In genomic region chr16:90385326-90385687, GRCm38 (mm10) we compare ENCODE assay signal across 8 mouse cellular contexts. TPM values are rescaled to one million over a fixed set of nuclear protein-coding genes. Genes with fewer than 3 reads are reported as not detected.
DNase-seq lines count a peak whose midpoint lies in the region; ATAC-seq and TF ChIP-seq lines count a peak whose summit lies in the region.

No protein-coding gene starts in this region.

- no peak for TF ChIP-seq CTCF in lung, embryonic 14.5 days (IDR thresholded peaks at IDR 0.05; ENCODE audit: low read depth)
- TF ChIP-seq CTCF in small intestine, adult 2 months (IDR thresholded peaks at IDR 0.05; ENCODE audit: extremely low read depth, insufficient read length, insufficient replicate concordance, low read depth, low read length), result no peak

- no peak for TF ChIP-seq POLR2A in small intestine, adult 2 months (IDR thresholded peaks at IDR 0.05; ENCODE audit: low read depth, low read length)

- H3K9me3 ChIP-seq in lung, embryonic 14.5 days (ENCODE audit: low read depth, low read length), result no peaks in the 10 kb centered on the region
- H3K9me3 ChIP-seq in limb, embryonic 12.5 days, result 0 out of 2 replicates have a peak, but pooled peaks cover 7% of the 10 kb centered on the region

- no peak for ATAC-seq in lung, embryonic 14.5 days (ENCODE audit: insufficient read depth)
- no peak; the same call in 1 of the 2 replicates for ATAC-seq in limb, embryonic 12.5 days (ENCODE audit: insufficient number of reproducible peaks, insufficient read depth, low FRiP score, low TSS enrichment, low read depth)

- under 1% methylated on average over 16 of the region's 16 CpGs for WGBS in lung, embryonic 14.5 days
- under 1% methylated on average over 16 of the region's 16 CpGs for WGBS in limb, embryonic 12.5 days
- under 1% methylated on average over 16 of the region's 16 CpGs for WGBS in small intestine, adult 2 months

- peak; percentile 14 for DNase-seq in adrenal gland, postnatal 25 days
- DNase-seq in adrenal gland, adult 18-20 months (ENCODE audit: low spot score in 2 of 2), result no peak
- DNase-seq in lung, embryonic 14.5 days, result peak; percentile 57
- no peak for DNase-seq in lung, postnatal 4 days
- no peak for DNase-seq in gastrocnemius, postnatal 14 days
- no peak for DNase-seq in natural killer cell, adult 2 months (ENCODE audit: low spot score in 2 of 2)

- H3K4me1 ChIP-seq in lung, embryonic 14.5 days (ENCODE audit: insufficient read depth), result peaks cover 21% of the 10 kb centered on the region; the same call in 1 of the 2 replicates
- H3K4me1 ChIP-seq in limb, embryonic 12.5 days (replicated peaks), result peaks cover 32% of the 10 kb centered on the region
- peaks cover 3% of the 10 kb centered on the region; the same call in 1 of the 2 replicates for H3K4me1 ChIP-seq in small intestine, adult 2 months (ENCODE audit: control insufficient read depth, insufficient read depth, insufficient read length, low read length)

- peak overlapping the region; percentile 99 for H3K27ac ChIP-seq in lung, embryonic 14.5 days (ENCODE audit: low read depth)
- peak overlapping the region; percentile 99 for H3K27ac ChIP-seq in limb, embryonic 12.5 days
- H3K27ac ChIP-seq in small intestine, adult 2 months (ENCODE audit: insufficient read depth, low read depth, low read length), result no peak overlapping the region

- no peaks in the 10 kb centered on the region for H3K27me3 ChIP-seq in lung, embryonic 14.5 days (ENCODE audit: insufficient read depth, low read length)
- peaks cover 16% of the 10 kb centered on the region; the same call in 1 of the 2 replicates for H3K27me3 ChIP-seq in limb, embryonic 12.5 days
- peaks cover 9% of the 10 kb centered on the region for H3K27me3 ChIP-seq in small intestine, adult 2 months (ENCODE audit: control insufficient read depth, insufficient read depth, low read length)

- H3K4me2 ChIP-seq in lung, embryonic 14.5 days, result peak overlapping the region; percentile 91
- H3K4me2 ChIP-seq in limb, embryonic 12.5 days, result peak overlapping the region; percentile 82

- peaks cover 4% of the 10 kb centered on the region; the same call in 1 of the 2 replicates for H3K36me3 ChIP-seq in lung, embryonic 14.5 days (ENCODE audit: insufficient read depth)
- peaks cover 9% of the 10 kb centered on the region; the same call in 1 of the 2 replicates for H3K36me3 ChIP-seq in limb, embryonic 12.5 days
- H3K36me3 ChIP-seq in small intestine, adult 2 months (ENCODE audit: control insufficient read depth, insufficient read depth, low read length), result no peaks in the 10 kb centered on the region

- H3K4me3 ChIP-seq in lung, embryonic 14.5 days (ENCODE audit: low read depth, low read length), result peak overlapping the region; percentile 88
- peak overlapping the region; percentile 92 for H3K4me3 ChIP-seq in limb, embryonic 12.5 days (replicated peaks)
- peak overlapping the region; percentile 65 for H3K4me3 ChIP-seq in small intestine, adult 2 months (ENCODE audit: low read depth, low read length)

- intact Hi-C loops in gastrocnemius, postnatal 14 days (cut with DNase I; ENCODE audit: low total_unique reads), result no loop called here

- H3K9ac ChIP-seq in lung, embryonic 14.5 days, result peak overlapping the region; percentile 91
- H3K9ac ChIP-seq in limb, embryonic 12.5 days (replicated peaks), result peak overlapping the region; percentile 95

RNA-seq across cellular contexts. Expression of gene Hunk, which starts 0.5 kb away (rescaled TPM):
- 5.9 and 6.3 TPM in 2 replicates for total RNA-seq in adrenal gland, postnatal 25 days (2021)
- total RNA-seq in adrenal gland, adult 18-20 months (2021), result 1 to 10 TPM; 2.8 to 3.7 TPM
- polyA plus RNA-seq in lung, embryonic 14.5 days (2014; fragmentation: Nextera tagmentation; extraction: Ambion mirVana), result 21.2 and 21.3 TPM in 2 replicates
- 22.2 and 25.8 TPM in 2 replicates for polyA plus RNA-seq in limb, embryonic 12.5 days (2016; fragmentation: Nextera tagmentation; extraction: Ambion mirVana)
- polyA plus RNA-seq in small intestine, adult 2 months (2012; rRNA removed), result 0.51 and 1.4 TPM in 2 replicates
- total RNA-seq in gastrocnemius, postnatal 14 days (2021), result 1 to 10 TPM; 3.1 to 3.7 TPM

Comparison
In these comparisons a context has a peak if more than half of its experiments do, and no peak if none do; other contexts are left out.
1. DNase-seq: peak in adrenal gland, postnatal 25 days (single experiment) and lung, embryonic 14.5 days (single experiment); none in adrenal gland, adult 18-20 months (0 of 2), lung, postnatal 4 days (0 of 2), gastrocnemius, postnatal 14 days (single experiment) and natural killer cell, adult 2 months (0 of 2).
2. Peak in every context shown above with its lines, with median percentiles within 50 percentile points of each other: H3K4me3 ChIP-seq.